Mouse (Mus musculus): Measurements from ENCODE around the gene Dgcr2.

Dgcr2 gene

GRCm38 (mm10) chr16:17848928-17849327 lies 49.4 kb downstream of the Dgcr2 start:
- peak in 1 of 2 experiments; percentile 71 for DNase-seq (ENCODE audit: low spot score in 2 of 2)

- no peak for DNase-seq (ENCODE audit: low spot score in 2 of 2)
Measured at GRCm38 (mm10) chr16:17848431-17848830, 49.9 kb downstream of the Dgcr2 start.

GRCm38 (mm10) chr16:17843701-17844365 lies 54.5 kb downstream of the Dgcr2 start:
- no peak for DNase-seq (ENCODE audit: low spot score in 2 of 2)

- no peak for DNase-seq (ENCODE audit: low spot score in 2 of 2)
Measured at GRCm38 (mm10) chr16:17842437-17842836, 55.9 kb downstream of the Dgcr2 start.

GRCm38 (mm10) chr16:17839976-17840375 lies 58.4 kb downstream of the Dgcr2 start:
- no peak for DNase-seq (ENCODE audit: low spot score in 2 of 2)

- DNase-seq (ENCODE audit: low spot score in 2 of 2), result no peak
Measured at GRCm38 (mm10) chr16:17838051-17838450, 60.3 kb downstream of the Dgcr2 start, which contains the start of gene Car15. Gene Car15, minus strand, starts transcription at chr16:17838364.

- no peak for DNase-seq (ENCODE audit: low spot score in 2 of 2)
Measured at GRCm38 (mm10) chr16:17835481-17835880, 62.9 kb downstream of the Dgcr2 start.

- no peak for DNase-seq (ENCODE audit: low spot score in 2 of 2)
Measured at GRCm38 (mm10) chr16:17834543-17834942, 63.8 kb downstream of the Dgcr2 start.

GRCm38 (mm10) chr16:17833681-17834399 lies 64.5 kb downstream of the Dgcr2 start:
- peak in 1 of 2 experiments; percentile 64 for DNase-seq (ENCODE audit: low spot score in 2 of 2)

GRCm38 (mm10) chr16:17833321-17833680 lies 65.1 kb downstream of the Dgcr2 start:
- DNase-seq (ENCODE audit: low spot score in 2 of 2), result no peak

GRCm38 (mm10) chr16:17832821-17833220 lies 65.5 kb downstream of the Dgcr2 start, which contains the start of gene B830017H08Rik:
Gene B830017H08Rik, plus strand, starts transcription at chr16:17833121.
- DNase-seq (ENCODE audit: low spot score in 2 of 2), result no peak

GRCm38 (mm10) chr16:17831781-17832180 lies 66.6 kb downstream of the Dgcr2 start:
- DNase-seq (ENCODE audit: low spot score in 2 of 2), result no peak

- no peak for DNase-seq (ENCODE audit: low spot score in 2 of 2)
Measured at GRCm38 (mm10) chr16:17830385-17831178, 67.8 kb downstream of the Dgcr2 start.

GRCm38 (mm10) chr16:17828867-17829266 lies 69.5 kb downstream of the Dgcr2 start:
- no peak for DNase-seq (ENCODE audit: low spot score in 2 of 2)

- DNase-seq (ENCODE audit: low spot score in 2 of 2), result no peak
Measured at GRCm38 (mm10) chr16:17828229-17828628, 70.1 kb downstream of the Dgcr2 start.

- DNase-seq (ENCODE audit: low spot score in 2 of 2), result no peak
Measured at GRCm38 (mm10) chr16:17826500-17826899, 71.9 kb downstream of the Dgcr2 start.

- no peak for DNase-seq (ENCODE audit: low spot score in 2 of 2)
Measured at GRCm38 (mm10) chr16:17816528-17816927, 81.8 kb downstream of the Dgcr2 start.

- peak in 1 of 2 experiments; percentile 53 for DNase-seq (ENCODE audit: low spot score in 2 of 2)
Measured at GRCm38 (mm10) chr16:17815411-17816402, 82.7 kb downstream of the Dgcr2 start.

- DNase-seq (ENCODE audit: low spot score in 2 of 2), result no peak
Measured at GRCm38 (mm10) chr16:17813173-17813572, 85.2 kb downstream of the Dgcr2 start.

GRCm38 (mm10) chr16:17812120-17812519 lies 86.2 kb downstream of the Dgcr2 start:
- DNase-seq (ENCODE audit: low spot score in 2 of 2), result peak in 1 of 2 experiments; percentile 47

- no peak for DNase-seq (ENCODE audit: low spot score in 2 of 2)
Measured at GRCm38 (mm10) chr16:17809711-17810110, 88.7 kb downstream of the Dgcr2 start.

All from left cerebral cortex, adult 9 months (tissue).